Mouse (Mus musculus) lung, embryonic 14.5 days (tissue): Measurements from ENCODE around the gene Arhgdib. TPM values are rescaled to one million over a fixed set of nuclear protein-coding genes. Genes with fewer than 3 reads are reported as not detected.
"Not testable (repeated sequence)": the region's sequence is repeated elsewhere in the genome, so short reads cannot be mapped to it uniquely, and the experiment has no call there.

ENCODE experiments used
- ATAC-seq: fragments of 200-750 bp; cut with Nextera tagmentation; 2 replicates; pipeline ENCODE4 v1.8.0; 2017; ENCODE audit warnings: mild to moderate bottlenecking, moderate TSS enrichment, moderate library complexity; ENCODE audit not compliant: insufficient read depth
- DNase-seq: peaks from one replicate; pipeline ENCODE4 v3.0.0-alpha.2; 2015
- H3K27ac ChIP-seq: fragments of 300-500 bp; sonication (generic); 2 replicates; pipeline ENCODE4 v1.5.1; 2014; ENCODE audit warnings: low read depth, mild to moderate bottlenecking, moderate library complexity
- H3K27me3 ChIP-seq: fragments of 300-500 bp; sonication (generic); 2 replicates; pipeline ENCODE4 v1.6.1; 2014; ENCODE audit warnings: low read length, control low read depth; ENCODE audit not compliant: insufficient read depth
- H3K36me3 ChIP-seq: fragments of 300-500 bp; sonication (generic); 2 replicates; pipeline ENCODE4 v1.6.1; 2014; ENCODE audit warnings: control low read depth; ENCODE audit not compliant: insufficient read depth
- H3K4me1 ChIP-seq: fragments of 300-500 bp; sonication (generic); 2 replicates; pipeline ENCODE4 v1.6.1; 2014; ENCODE audit warnings: antibody characterized with exemption, control low read depth; ENCODE audit not compliant: insufficient read depth
- H3K4me2 ChIP-seq: fragments of 300-500 bp; sonication (generic); 2 replicates; pipeline ENCODE4 v1.6.1; 2014; ENCODE audit warnings: mild to moderate bottlenecking
- H3K4me3 ChIP-seq: fragments of 300-500 bp; sonication (generic); 2 replicates; pipeline ENCODE4 v1.5.1; 2014; ENCODE audit warnings: low read depth, low read length
- H3K9ac ChIP-seq: fragments of 300-500 bp; sonication (generic); 2 replicates; pipeline ENCODE4 v1.6.1; 2014
- H3K9me3 ChIP-seq: fragments of 300-500 bp; sonication (generic); 2 replicates; pipeline ENCODE4 v1.6.1; 2016; ENCODE audit warnings: low read depth, low read length, control low read depth
- CTCF ChIP-seq: IDR thresholded peaks from 2 replicates; pipeline ENCODE4 v1.5.1; 2016; ENCODE audit warnings: antibody characterized with exemption, low read depth
- WGBS: fragments of 180-500 bp; shearing (Covaris S2); extraction: QIAGEN DNeasy Blood & Tissue Kit; methylation state at CpG from one replicate; pipeline ENCODE4 v1.1.7; 2014; 5-methylcytosine and 5-hydroxymethylcytosine counted together
- polyA plus RNA-seq: library from polyadenylated mRNA; unstranded; fragments of >200 nt; fragmentation: Nextera tagmentation; extraction: Ambion mirVana; gene quantifications from 2 replicates; pipeline ENCODE4 v1.2.1, GENCODE M21; 2014

Arhgdib gene
- polyA plus RNA-seq, 1 experiment from 2014 or later: 71.9 TPM

DNA sequence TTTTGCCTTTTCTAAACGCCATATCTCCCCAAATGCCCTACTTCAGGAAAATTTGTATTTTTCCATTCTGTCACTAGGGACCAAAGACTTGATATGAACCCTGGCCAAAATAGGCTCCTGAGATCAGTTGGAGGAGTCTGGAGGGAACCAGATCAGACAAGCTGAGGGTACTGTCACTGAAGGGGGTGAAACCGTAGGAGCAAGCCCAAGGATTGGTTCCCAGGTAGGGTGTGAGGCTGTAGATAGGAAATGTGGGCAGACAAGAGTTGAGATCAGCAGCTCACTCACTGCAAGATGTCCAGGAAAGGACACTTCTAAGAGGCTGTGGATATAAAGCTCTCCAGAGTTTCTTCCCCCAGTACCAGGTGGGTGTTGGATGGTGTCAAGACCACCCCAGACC, 49.7 kb downstream of the Arhgdib start:
- no peak overlapping the region for H3K4me3 ChIP-seq
- H3K9me3 ChIP-seq: no peaks in the 10 kb centered on the region
- no peak for TF ChIP-seq CTCF
- ATAC-seq (no peak), DNase-seq (no peak)
- no peak overlapping the region for H3K4me2 ChIP-seq
- WGBS: 84% methylated on average over 2 of the region's 2 CpGs
- peaks cover 26% of the 10 kb centered on the region for H3K4me1 ChIP-seq
- H3K27me3 ChIP-seq: no peaks in the 10 kb centered on the region
- H3K36me3 ChIP-seq: no peaks in the 10 kb centered on the region
- no peak overlapping the region for H3K9ac ChIP-seq
- no peak overlapping the region for H3K27ac ChIP-seq

- DNase-seq (peak; percentile 52), ATAC-seq (no peak)
- 59% methylated on average over 6 of the region's 6 CpGs for WGBS
- no peak for TF ChIP-seq CTCF
- H3K36me3 ChIP-seq: no peaks in the 10 kb centered on the region
- H3K4me3 ChIP-seq: no peak overlapping the region
- H3K9me3 ChIP-seq: no peaks in the 10 kb centered on the region
- 0 out of 2 replicates have a peak, but pooled peaks cover 6% of the 10 kb centered on the region for H3K4me1 ChIP-seq
- peak overlapping the region; percentile 47; the same call in 1 of the 2 replicates for H3K27ac ChIP-seq
- no peak overlapping the region for H3K9ac ChIP-seq
- no peak overlapping the region for H3K4me2 ChIP-seq
- no peaks in the 10 kb centered on the region for H3K27me3 ChIP-seq
Measured at GRCm38 (mm10) chr6:136889554-136889953, 52.1 kb downstream of the Arhgdib start.

- Histone ChIP-seq H3K9me3 (no peaks in the 10 kb centered on the region), H3K4me3 (no peak overlapping the region), H3K27ac (peak overlapping the region; percentile 56; the same call in 1 of the 2 replicates), H3K4me2 (no peak overlapping the region), H3K9ac (no peak overlapping the region), H3K27me3 (no peaks in the 10 kb centered on the region), H3K36me3 (no peaks in the 10 kb centered on the region), H3K4me1 (0 out of 2 replicates have a peak, but pooled peaks cover 3% of the 10 kb centered on the region)
- DNase-seq: no peak
- no peak for ATAC-seq
- WGBS: 86% methylated on average over 6 of the region's 6 CpGs
- TF ChIP-seq CTCF: no peak
Measured at GRCm38 (mm10) chr6:136889067-136889466, 52.6 kb downstream of the Arhgdib start.

DNA sequence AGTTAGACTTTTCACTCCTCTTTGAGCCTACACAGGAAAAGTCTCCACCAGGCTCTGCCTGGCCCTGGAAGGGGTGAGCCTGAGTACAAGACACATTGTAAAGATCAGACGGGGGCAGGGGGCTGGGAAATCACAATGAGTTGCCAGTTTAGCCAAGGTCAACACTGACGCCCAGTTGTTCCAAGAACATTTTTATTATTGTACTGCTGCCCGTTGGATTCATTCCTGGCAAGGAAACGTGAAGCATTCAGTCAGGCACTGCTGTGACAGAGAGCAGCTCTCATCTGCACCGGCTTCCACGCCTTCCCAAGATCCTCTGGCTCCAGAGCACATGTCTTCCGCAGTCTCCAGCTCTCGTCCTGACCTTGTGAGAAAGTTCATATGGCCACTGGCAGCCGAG, 53.8 kb downstream of the Arhgdib start:
- DNase-seq (peak; percentile 84), ATAC-seq (peak; percentile 87)
- Histone ChIP-seq H3K4me1 (no peaks in the 10 kb centered on the region), H3K27me3 (no peaks in the 10 kb centered on the region), H3K9ac (no peak overlapping the region), H3K36me3 (no peaks in the 10 kb centered on the region), H3K9me3 (no peaks in the 10 kb centered on the region), H3K4me3 (no peak overlapping the region), H3K27ac (peak overlapping the region; percentile 68), H3K4me2 (no peak overlapping the region)
- WGBS: 35% methylated on average over 9 of the region's 9 CpGs
- TF ChIP-seq CTCF: no peak

- H3K9me3 ChIP-seq, ATAC-seq, H3K9ac ChIP-seq, H3K4me1 ChIP-seq, H3K36me3 ChIP-seq, H3K4me3 ChIP-seq, H3K27ac ChIP-seq, H3K27me3 ChIP-seq, H3K4me2 ChIP-seq, DNase-seq: not testable (repeated sequence)
- 30% methylated on average over 1 of the region's 1 CpGs for WGBS
Measured at GRCm38 (mm10) chr6:136884766-136885165, 56.9 kb downstream of the Arhgdib start.

GRCm38 (mm10) chr6:136883961-136884360, 57.7 kb downstream of the Arhgdib start:
- DNase-seq: no peak
- 94% methylated on average over 6 of the region's 6 CpGs for WGBS
- no peak overlapping the region for H3K9ac ChIP-seq
- H3K27me3 ChIP-seq: no peaks in the 10 kb centered on the region
- 0 out of 2 replicates have a peak, but pooled peaks cover 6% of the 10 kb centered on the region for H3K4me1 ChIP-seq
- H3K36me3 ChIP-seq: no peaks in the 10 kb centered on the region
- no peaks in the 10 kb centered on the region for H3K9me3 ChIP-seq
- TF ChIP-seq CTCF: no peak
- no peak overlapping the region for H3K4me3 ChIP-seq
- no peak overlapping the region for H3K4me2 ChIP-seq
- ATAC-seq: no peak
- no peak overlapping the region for H3K27ac ChIP-seq

- no peaks in the 10 kb centered on the region for H3K36me3 ChIP-seq
- H3K27ac ChIP-seq: peak overlapping the region; percentile 48; the same call in 1 of the 2 replicates
- H3K4me3 ChIP-seq: no peak overlapping the region
- no peak for DNase-seq
- 0 out of 2 replicates have a peak, but pooled peaks cover 6% of the 10 kb centered on the region for H3K4me1 ChIP-seq
- no peak overlapping the region for H3K4me2 ChIP-seq
- no peak for ATAC-seq
- TF ChIP-seq CTCF: no peak
- no peaks in the 10 kb centered on the region for H3K27me3 ChIP-seq
- no peak overlapping the region for H3K9ac ChIP-seq
- WGBS: 69% methylated on average over 3 of the region's 3 CpGs
- no peaks in the 10 kb centered on the region for H3K9me3 ChIP-seq
Measured at GRCm38 (mm10) chr6:136883431-136883915, 58.2 kb downstream of the Arhgdib start.

DNA sequence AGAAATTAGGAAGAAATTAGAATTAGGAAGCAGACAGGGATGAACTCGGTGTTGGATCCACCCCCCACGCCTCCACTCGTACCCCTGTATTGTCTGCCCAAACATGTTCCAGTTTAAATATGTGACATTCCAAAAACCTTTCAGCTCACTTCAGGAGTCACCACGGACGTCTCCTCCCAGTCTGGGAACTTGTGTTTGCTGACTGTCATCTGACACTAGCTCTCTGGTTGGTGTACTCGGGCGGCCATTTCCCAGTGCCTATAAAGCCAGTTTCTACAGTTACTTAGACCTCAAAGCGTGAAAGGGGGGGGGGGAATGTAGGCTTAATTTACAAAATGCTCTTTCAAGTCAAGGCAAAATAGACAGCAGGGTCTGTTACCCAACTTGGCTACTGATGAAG, 60.0 kb downstream of the Arhgdib start:
- Histone ChIP-seq H3K36me3 (no peaks in the 10 kb centered on the region), H3K27ac (peak overlapping the region; percentile 48; the same call in 1 of the 2 replicates), H3K9me3 (no peaks in the 10 kb centered on the region), H3K4me1 (0 out of 2 replicates have a peak, but pooled peaks cover 6% of the 10 kb centered on the region), H3K9ac (no peak overlapping the region), H3K27me3 (no peaks in the 10 kb centered on the region), H3K4me2 (no peak overlapping the region), H3K4me3 (no peak overlapping the region)
- no peak for TF ChIP-seq CTCF
- ATAC-seq: peak; percentile 57; the same call in 1 of the 2 replicates
- peak; percentile 64 for DNase-seq
- 31% methylated on average over 8 of the region's 8 CpGs for WGBS
